Mouse (Mus musculus) hindbrain, embryonic 11.5 days (tissue): ENCODE measurements around the gene Styxl1. TPM values are rescaled to one million over a fixed set of nuclear protein-coding genes. Genes with fewer than 3 reads are reported as not detected.

ENCODE experiments used
- ATAC-seq: fragments of 200-750 bp; cut with Nextera tagmentation; 2 replicates; pipeline ENCODE4 v1.8.0; 2017; ENCODE audit warnings: mild to moderate bottlenecking, moderate TSS enrichment, moderate library complexity; ENCODE audit not compliant: low FRiP score
- DNase-seq: peaks from one replicate; pipeline ENCODE4 v3.0.0-alpha.2; 2015; ENCODE audit warnings: low spot score
- H3K27ac ChIP-seq: fragments of 300-500 bp; sonication (generic); 2 replicates; pipeline ENCODE4 v1.5.1; 2014; ENCODE audit warnings: mild to moderate bottlenecking, low read depth, low read length
- H3K27me3 ChIP-seq: fragments of 300-500 bp; sonication (generic); 2 replicates; pipeline ENCODE4 v1.6.1; 2014; ENCODE audit warnings: mild to moderate bottlenecking, low read length, moderate library complexity, mixed read lengths; ENCODE audit not compliant: control insufficient read depth, insufficient read depth
- H3K36me3 ChIP-seq: fragments of 300-500 bp; sonication (generic); 2 replicates; pipeline ENCODE4 v1.6.1; 2014; ENCODE audit warnings: mild to moderate bottlenecking, low read length, moderate library complexity, mixed read lengths; ENCODE audit not compliant: control insufficient read depth, insufficient read depth
- H3K4me1 ChIP-seq: fragments of 300-500 bp; sonication (generic); replicated peaks from 2 replicates; pipeline ENCODE4 v1.6.1; 2014; ENCODE audit warnings: low read length, mixed read lengths; ENCODE audit not compliant: control insufficient read depth, insufficient read depth
- H3K4me2 ChIP-seq: fragments of 300-500 bp; sonication (generic); replicated peaks from 2 replicates; pipeline ENCODE4 v1.6.1; 2014; ENCODE audit warnings: mild to moderate bottlenecking, low read depth, low read length
- H3K4me3 ChIP-seq: fragments of 300-500 bp; sonication (generic); 2 replicates; pipeline ENCODE4 v1.5.1; 2014; ENCODE audit warnings: low read depth, low read length
- H3K9ac ChIP-seq: fragments of 300-500 bp; sonication (generic); 2 replicates; pipeline ENCODE4 v1.6.1; 2014; ENCODE audit warnings: low read depth, low read length
- H3K9me3 ChIP-seq: fragments of 300-500 bp; sonication (generic); 2 replicates; pipeline ENCODE4 v1.6.1; 2016; ENCODE audit warnings: low read length; ENCODE audit not compliant: control insufficient read depth
- WGBS: fragments of 180-500 bp; shearing (Covaris S2); extraction: QIAGEN DNeasy Blood & Tissue Kit; methylation state at CpG from one replicate; pipeline ENCODE4 v1.1.7; 2014; 5-methylcytosine and 5-hydroxymethylcytosine counted together
- polyA plus RNA-seq: library from polyadenylated mRNA; unstranded; fragments of >200 nt; fragmentation: Nextera tagmentation; extraction: Ambion mirVana; gene quantifications from 2 replicates; pipeline ENCODE4 v1.2.1, GENCODE M21; 2014

Styxl1 gene
- polyA plus RNA-seq, 1 experiment from 2014 or later, result 0.36 TPM

GRCm38 (mm10) chr5:135727871-135728270 is 50.3 kb downstream of the Styxl1 start:
- peaks cover 14% of the 10 kb centered on the region for H3K36me3 ChIP-seq
- WGBS, result 86% methylated on average over 9 of the region's 9 CpGs
- no peak overlapping the region for H3K4me3 ChIP-seq
- no peak overlapping the region for H3K9ac ChIP-seq
- DNase-seq (no peak), ATAC-seq (no peak)
- H3K4me2 ChIP-seq, result no peak overlapping the region
- no peaks in the 10 kb centered on the region for H3K9me3 ChIP-seq
- no peaks in the 10 kb centered on the region for H3K27me3 ChIP-seq
- H3K4me1 ChIP-seq, result peaks cover 28% of the 10 kb centered on the region
- H3K27ac ChIP-seq, result no peak overlapping the region

- DNase-seq, result no peak
- Histone ChIP-seq H3K9me3 (no peaks in the 10 kb centered on the region), H3K4me3 (no peak overlapping the region), H3K9ac (peak overlapping the region; percentile 35), H3K27me3 (no peaks in the 10 kb centered on the region), H3K36me3 (peaks cover 14% of the 10 kb centered on the region), H3K4me2 (peak overlapping the region; percentile 54), H3K27ac (peak overlapping the region; percentile 98), H3K4me1 (peaks cover 28% of the 10 kb centered on the region)
- WGBS, result 85% methylated on average over 2 of the region's 2 CpGs
- ATAC-seq, result no peak
Measured at GRCm38 (mm10) chr5:135726641-135727346, 51.4 kb downstream of the Styxl1 start.

- peaks cover 28% of the 10 kb centered on the region for H3K4me1 ChIP-seq
- ATAC-seq (0 out of 2 replicates have a peak, but pooled peaks have one; percentile 1), DNase-seq (peak; percentile 39)
- H3K9me3 ChIP-seq, result no peaks in the 10 kb centered on the region
- WGBS, result 23% methylated on average over 6 of the region's 6 CpGs
- no peaks in the 10 kb centered on the region for H3K27me3 ChIP-seq
- peak overlapping the region; percentile 35 for H3K9ac ChIP-seq
- H3K4me2 ChIP-seq, result peak overlapping the region; percentile 54
- peaks cover 9% of the 10 kb centered on the region; the same call in 1 of the 2 replicates for H3K36me3 ChIP-seq
- H3K27ac ChIP-seq, result peak overlapping the region; percentile 98
- H3K4me3 ChIP-seq, result peak overlapping the region; percentile 25
Measured at GRCm38 (mm10) chr5:135725991-135726390, 52.2 kb downstream of the Styxl1 start.

GRCm38 (mm10) chr5:135725391-135725841 is 52.8 kb downstream of the Styxl1 start:
- peaks cover 28% of the 10 kb centered on the region for H3K4me1 ChIP-seq
- DNase-seq, result peak; percentile 83
- 7% methylated on average over 8 of the region's 8 CpGs for WGBS
- no peaks in the 10 kb centered on the region for H3K27me3 ChIP-seq
- peak overlapping the region; percentile 98 for H3K27ac ChIP-seq
- H3K9ac ChIP-seq, result peak overlapping the region; percentile 35
- peak overlapping the region; percentile 54 for H3K4me2 ChIP-seq
- H3K36me3 ChIP-seq, result peaks cover 5% of the 10 kb centered on the region; the same call in 1 of the 2 replicates
- H3K9me3 ChIP-seq, result no peaks in the 10 kb centered on the region
- H3K4me3 ChIP-seq, result peak overlapping the region; percentile 25
- ATAC-seq, result peak; percentile 93

- Histone ChIP-seq H3K36me3 (no peaks in the 10 kb centered on the region), H3K27me3 (no peaks in the 10 kb centered on the region), H3K27ac (peak overlapping the region; percentile 98), H3K4me3 (no peak overlapping the region), H3K4me1 (peaks cover 28% of the 10 kb centered on the region), H3K4me2 (peak overlapping the region; percentile 54), H3K9ac (peak overlapping the region; percentile 35), H3K9me3 (no peaks in the 10 kb centered on the region)
- WGBS, result 4% methylated on average over 9 of the region's 9 CpGs
- ATAC-seq (peak; percentile 88), DNase-seq (peak; percentile 75)
Measured at GRCm38 (mm10) chr5:135724536-135725322, 53.5 kb downstream of the Styxl1 start.

- H3K9me3 ChIP-seq, result no peaks in the 10 kb centered on the region
- H3K4me3 ChIP-seq, result no peak overlapping the region
- no peaks in the 10 kb centered on the region for H3K36me3 ChIP-seq
- no peak overlapping the region for H3K27ac ChIP-seq
- no peak overlapping the region for H3K4me2 ChIP-seq
- H3K4me1 ChIP-seq, result peaks cover 28% of the 10 kb centered on the region
- no peaks in the 10 kb centered on the region for H3K27me3 ChIP-seq
- H3K9ac ChIP-seq, result no peak overlapping the region
- no peak for ATAC-seq
- WGBS, result 82% methylated on average over 3 of the region's 3 CpGs
- no peak for DNase-seq
Measured at GRCm38 (mm10) chr5:135723165-135723751, 54.9 kb downstream of the Styxl1 start.

GRCm38 (mm10) chr5:135722121-135722520 is 56.1 kb downstream of the Styxl1 start:
- DNase-seq (no peak), ATAC-seq (no peak)
- Histone ChIP-seq H3K4me1 (peaks cover 25% of the 10 kb centered on the region), H3K27ac (no peak overlapping the region), H3K4me3 (no peak overlapping the region), H3K4me2 (no peak overlapping the region), H3K9ac (no peak overlapping the region), H3K36me3 (no peaks in the 10 kb centered on the region), H3K9me3 (no peaks in the 10 kb centered on the region), H3K27me3 (no peaks in the 10 kb centered on the region)
- 88% methylated on average over 11 of the region's 11 CpGs for WGBS

- 96% methylated on average over 8 of the region's 8 CpGs for WGBS
- H3K9me3 ChIP-seq, result no peaks in the 10 kb centered on the region
- H3K36me3 ChIP-seq, result no peaks in the 10 kb centered on the region
- H3K27me3 ChIP-seq, result no peaks in the 10 kb centered on the region
- H3K4me2 ChIP-seq, result no peak overlapping the region
- H3K27ac ChIP-seq, result no peak overlapping the region
- H3K4me3 ChIP-seq, result no peak overlapping the region
- peaks cover 18% of the 10 kb centered on the region for H3K4me1 ChIP-seq
- DNase-seq (no peak), ATAC-seq (no peak)
- no peak overlapping the region for H3K9ac ChIP-seq
Measured at GRCm38 (mm10) chr5:135721076-135721475, 57.1 kb downstream of the Styxl1 start.
